Mouse (Mus musculus): ENCODE measurements around the gene Msi1.

DNA sequence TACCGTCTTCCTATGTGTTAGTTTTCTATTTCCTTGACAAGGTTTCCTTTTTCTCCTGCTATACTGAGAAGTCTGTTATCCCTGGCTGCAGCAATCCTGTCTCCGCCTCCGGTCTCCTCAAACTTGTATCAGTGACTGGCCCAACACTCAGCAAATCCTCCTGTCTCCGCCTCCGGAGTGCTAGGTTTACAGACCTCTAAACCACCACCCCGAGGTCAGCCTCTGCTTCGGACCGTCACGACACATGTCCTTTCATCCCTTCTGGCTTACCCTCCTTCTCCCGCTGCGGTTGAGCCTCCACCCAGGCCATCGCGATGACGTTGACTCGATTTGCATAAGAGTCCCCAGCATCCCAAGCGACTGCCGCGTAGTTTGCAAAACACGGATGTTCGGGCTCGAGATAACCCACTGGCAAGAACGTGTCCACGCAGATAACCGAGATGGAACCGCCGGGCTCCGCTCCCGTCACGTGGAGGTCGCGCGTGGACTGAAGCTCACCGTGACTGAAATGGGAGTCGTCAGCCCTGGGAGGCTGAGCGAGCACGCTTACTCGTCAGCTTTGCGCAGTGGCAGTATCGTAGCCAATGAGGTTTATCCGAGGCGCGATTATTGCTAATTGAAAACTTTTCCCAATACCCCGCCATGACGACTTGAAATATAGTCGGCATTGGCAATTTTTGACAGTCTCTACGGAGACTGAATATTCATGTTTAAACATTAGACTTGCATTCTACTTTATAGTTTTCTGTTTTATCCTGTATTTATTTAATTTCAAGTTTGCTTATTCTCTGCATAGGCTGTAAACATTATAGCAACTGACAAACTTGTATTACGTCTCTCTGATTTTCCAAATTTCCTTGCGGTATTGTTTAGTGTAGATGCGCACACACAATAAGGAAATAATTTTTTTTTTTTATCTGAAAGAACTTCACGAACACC lies 60.6 kb downstream of the Msi1 start:
- peak; percentile 90 for TF ChIP-seq POLR2A (IDR thresholded peaks at IDR 0.05; ENCODE audit: low read depth, low read length)
- TF ChIP-seq CTCF (IDR thresholded peaks at IDR 0.05; ENCODE audit: borderline replicate concordance, insufficient read depth, low read length): no peak

All from embryonic fibroblast, embryonic 13.5 days (primary cell).